Mouse (Mus musculus) ES-Bruce4 (cell line): Measurements from ENCODE around the gene Txndc5.

ENCODE experiments used
- CTCF ChIP-seq: IDR thresholded peaks from one replicate; pipeline ENCODE4 v1.8.1; 2011; ENCODE audit warnings: low read depth, low read length
- EP300 ChIP-seq: IDR thresholded peaks from 2 replicates; pipeline ENCODE4 v1.6.1; 2011; ENCODE audit warnings: low read depth, low read length; ENCODE audit not compliant: insufficient read depth
- POLR2A ChIP-seq: IDR thresholded peaks from one replicate; pipeline ENCODE4 v1.8.1; 2011; ENCODE audit warnings: low read length; ENCODE audit not compliant: insufficient read depth

DNA sequence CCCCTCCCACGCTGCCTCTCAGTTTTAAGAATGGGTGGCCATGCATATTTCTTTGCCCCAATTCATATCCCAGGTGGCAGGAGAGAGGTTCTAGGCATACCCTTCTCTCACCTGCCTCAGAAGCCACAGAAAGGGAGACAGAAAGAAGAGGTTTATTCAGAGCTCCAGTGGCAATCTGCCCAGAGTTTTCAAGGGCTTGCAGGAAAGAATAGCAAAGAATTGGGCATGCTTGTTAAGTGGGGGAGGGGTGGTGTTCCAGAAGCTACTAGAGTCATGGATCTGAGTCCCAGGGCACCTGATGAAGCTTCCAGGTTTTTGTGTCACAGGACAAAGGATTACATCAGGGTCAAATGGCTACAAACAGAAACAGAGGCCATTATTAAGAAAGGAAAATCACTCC, 44.7 kb upstream of the Txndc5 start:
- no peak for TF ChIP-seq CTCF
- no peak for TF ChIP-seq POLR2A
- TF ChIP-seq EP300, result no peak
